Mouse (Mus musculus) spleen, postnatal 10 days (tissue): ENCODE data around the gene Nelfcd.

ENCODE experiments used
- DNase-seq, 2 experiments: peaks; one replicate each; pipeline ENCODE4 v3.0.0; 2021 to 2022; ENCODE audit warnings: low spot score in 2 of 2

Gene Nelfcd

GRCm38 (mm10) chr2:174437697-174437982, 22.0 kb downstream of the Nelfcd start:
- peak in 1 of 2 experiments; percentile 72 for DNase-seq

GRCm38 (mm10) chr2:174438181-174438580, 22.6 kb downstream of the Nelfcd start:
- DNase-seq: no peak

- peak; percentile 80 to 86 for DNase-seq
These were observed 23.3 kb downstream of the Nelfcd start, which contains the start of gene Ctsz for GRCm38 (mm10) chr2:174438737-174439449. Ctsz (minus strand) TSS chr2:174439039.

GRCm38 (mm10) chr2:174439450-174439838, 23.8 kb downstream of the Nelfcd start:
- no peak for DNase-seq

GRCm38 (mm10) chr2:174439961-174440360, 24.4 kb downstream of the Nelfcd start:
- DNase-seq: no peak

GRCm38 (mm10) chr2:174441898-174442297, 26.3 kb downstream of the Nelfcd start:
- DNase-seq: no peak

GRCm38 (mm10) chr2:174442460-174442859, 26.9 kb downstream of the Nelfcd start:
- DNase-seq: no peak

GRCm38 (mm10) chr2:174443046-174443445, 27.4 kb downstream of the Nelfcd start:
- DNase-seq: no peak

- no peak for DNase-seq
These were observed 28.8 kb downstream of the Nelfcd start for GRCm38 (mm10) chr2:174444359-174444758.

- no peak for DNase-seq
These were observed 29.4 kb downstream of the Nelfcd start for GRCm38 (mm10) chr2:174445018-174445417.

- DNase-seq: no peak
These were observed 30.9 kb downstream of the Nelfcd start for GRCm38 (mm10) chr2:174446492-174446891.

- DNase-seq: no peak
These were observed 31.3 kb downstream of the Nelfcd start for GRCm38 (mm10) chr2:174446905-174447304.

GRCm38 (mm10) chr2:174448405-174448804, 32.8 kb downstream of the Nelfcd start:
- no peak for DNase-seq

GRCm38 (mm10) chr2:174450353-174450752, 34.7 kb downstream of the Nelfcd start, which contains the start of gene Tubb1:
Tubb1 (plus strand) TSS chr2:174450695.
- DNase-seq: no peak

GRCm38 (mm10) chr2:174453681-174454080, 38.1 kb downstream of the Nelfcd start:
- DNase-seq: peak; percentile 66 to 85

GRCm38 (mm10) chr2:174459365-174459764, 43.8 kb downstream of the Nelfcd start:
- DNase-seq: no peak

GRCm38 (mm10) chr2:174463370-174463769, 47.8 kb downstream of the Nelfcd start:
- DNase-seq: peak in 1 of 2 experiments; percentile 43

- DNase-seq: peak; percentile 89 to 95
These were observed 48.4 kb downstream of the Nelfcd start, which contains the start of gene Atp5e for GRCm38 (mm10) chr2:174463789-174464523. Atp5e (minus strand) TSS chr2:174464105.

- DNase-seq: no peak
These were observed 54.7 kb downstream of the Nelfcd start for GRCm38 (mm10) chr2:174470333-174470732.

GRCm38 (mm10) chr2:174470786-174471405, 55.3 kb downstream of the Nelfcd start:
- no peak for DNase-seq

- DNase-seq: peak in 1 of 2 experiments; percentile 57
These were observed 56.8 kb downstream of the Nelfcd start for GRCm38 (mm10) chr2:174472407-174472806.

- peak; percentile 99 to 100 for DNase-seq
These were observed 57.4 kb downstream of the Nelfcd start, which contains the start of gene Prelid3b for GRCm38 (mm10) chr2:174472818-174473549. Prelid3b (minus strand) TSS chr2:174473081.
